Mouse (Mus musculus): ENCODE measurements at regions not wholly inside any gene's neighbourhood (a gene's known extent, or its start where the extent isn't known, plus 50 kb on each side); places are given as distances from the start of the nearest gene placed in this dataset.

DNA sequence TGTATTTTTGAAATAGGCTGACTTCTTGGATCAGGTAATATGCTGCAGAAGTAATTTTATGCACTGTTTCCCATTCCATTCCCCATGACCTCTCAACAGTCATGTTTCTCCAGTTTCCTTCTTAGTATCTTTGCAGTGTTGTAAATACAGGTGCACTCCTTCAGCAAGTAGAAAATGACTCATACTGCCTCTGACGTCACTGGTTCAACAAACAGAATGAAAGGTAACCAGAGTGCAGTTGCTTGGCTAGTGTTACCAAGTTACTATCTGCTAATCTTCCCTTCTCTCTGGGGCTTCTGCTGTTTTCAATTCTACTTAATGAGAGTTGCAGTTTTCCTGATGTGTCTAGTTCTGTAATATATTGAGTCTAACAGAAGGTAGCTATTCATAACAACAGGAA lies 86.7 kb upstream of the Tent5a start:
- TF ChIP-seq GATA1 (IDR thresholded peaks at IDR 0.05; ENCODE audit: borderline replicate concordance, low read length) (no peak), FLI1 (IDR thresholded peaks at IDR 0.05; ENCODE audit: low read length) (no peak)

Data from megakaryocyte, embryonic 14.5 days (primary cell).